Mouse (Mus musculus) fat pad, adult 2 months (tissue): ENCODE data around the gene Ankib1.

ENCODE experiments used
- DNase-seq: peaks from one replicate; pipeline ENCODE4 v3.0.0-alpha.2; 2011; ENCODE audit warnings: low read depth, low spot score; ENCODE audit errors: extremely low read depth

Gene Ankib1

DNA sequence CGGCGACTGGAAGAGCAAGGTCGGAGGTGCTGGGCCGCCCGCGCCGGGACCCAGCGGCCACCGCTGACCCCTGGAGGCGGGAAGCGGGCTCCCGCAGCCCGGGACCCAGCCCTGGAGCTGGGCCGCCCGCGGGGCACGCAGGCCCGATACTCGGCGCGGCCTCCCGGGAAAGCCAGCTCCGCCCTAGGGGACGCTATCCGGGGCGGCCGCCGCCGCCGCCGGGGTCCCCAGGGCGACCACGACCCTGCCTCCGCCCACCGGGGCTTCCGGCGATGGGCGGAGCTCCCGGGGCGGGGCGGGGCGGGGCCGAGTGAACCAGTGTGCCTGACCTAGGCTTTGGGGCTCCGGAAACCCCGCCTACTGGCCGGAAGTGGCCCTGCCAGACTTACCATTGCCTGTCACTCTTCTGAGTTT lies 155.0 kb downstream of the Ankib1 start:
- no peak for DNase-seq

DNA sequence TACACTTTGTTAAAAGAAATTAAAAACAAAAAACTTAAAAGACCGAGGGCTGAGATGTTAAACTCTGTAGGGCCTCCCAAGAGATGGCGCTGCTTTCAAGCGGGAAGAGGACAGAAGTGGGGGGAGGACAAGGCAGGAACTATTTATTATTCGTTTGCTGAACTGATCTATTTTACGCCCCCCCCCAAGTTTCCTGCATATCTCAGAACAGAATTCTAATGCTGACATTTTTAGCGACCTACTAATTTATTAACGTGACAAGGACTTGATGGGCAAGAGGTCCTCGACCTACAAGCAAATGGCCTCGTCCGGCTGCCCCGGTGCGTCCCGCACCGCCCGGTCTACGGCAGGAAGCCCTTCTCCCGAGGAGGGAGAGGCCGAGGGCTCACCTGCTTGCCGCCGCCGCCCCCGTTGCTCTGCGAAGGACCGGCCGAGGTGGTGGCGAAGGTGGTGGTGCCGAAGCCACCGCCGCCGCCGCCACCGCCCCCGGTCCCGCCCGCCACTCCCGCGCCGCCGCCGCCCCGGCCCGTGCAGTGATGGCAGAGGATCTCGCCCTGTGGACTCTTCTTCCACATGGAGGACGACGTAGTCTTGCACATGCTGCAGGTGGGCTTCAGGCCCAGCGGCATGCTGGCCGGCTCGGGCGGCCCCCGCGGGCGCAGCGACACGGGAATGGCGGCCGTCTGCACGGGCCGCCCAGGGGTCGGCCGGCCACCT lies 155.6 kb downstream of the Ankib1 start:
- DNase-seq, result peak; percentile 21

DNA sequence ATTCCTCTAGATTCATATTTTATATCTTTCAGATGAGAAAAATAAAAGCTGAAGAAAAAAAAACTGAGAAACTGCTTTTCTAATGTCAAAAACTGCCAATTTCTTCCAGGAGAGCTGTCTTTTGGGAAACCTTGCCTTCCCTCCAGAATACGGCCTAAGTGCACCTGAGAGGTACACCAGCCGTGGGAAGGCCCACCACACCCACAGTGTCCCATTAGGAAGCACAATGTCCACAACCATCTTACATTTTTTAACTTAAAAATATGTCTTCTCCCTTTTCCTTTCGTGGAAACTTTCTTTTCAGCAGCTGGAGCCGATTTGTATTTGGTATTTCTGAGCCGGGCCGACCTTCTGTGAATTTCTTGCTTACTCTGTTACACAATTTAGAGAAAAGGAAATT lies 156.2 kb downstream of the Ankib1 start:
- no peak for DNase-seq

GRCm38 (mm10) chr5:3645326-3645725 lies 157.4 kb downstream of the Ankib1 start:
- DNase-seq, result no peak

DNA sequence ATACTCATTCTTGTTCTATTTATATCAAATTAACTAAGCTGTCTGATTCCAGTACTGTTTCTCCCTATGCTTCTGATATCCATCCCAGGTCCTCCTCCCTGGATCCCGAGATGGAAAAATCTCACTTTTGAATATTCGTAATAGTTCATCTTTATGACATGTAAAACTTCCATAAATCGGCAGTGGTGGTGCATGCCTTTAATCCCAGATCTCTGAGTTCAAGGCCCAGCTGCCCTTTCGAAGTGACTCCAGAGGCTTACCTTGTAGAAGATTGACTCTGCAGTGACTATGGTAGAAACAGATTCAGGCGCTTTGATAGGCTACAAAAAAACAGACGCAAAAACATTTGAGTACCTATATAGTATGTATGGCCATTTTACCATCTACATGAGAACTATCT lies 158.1 kb downstream of the Ankib1 start:
- DNase-seq, result no peak
